Mouse (Mus musculus): ENCODE data around the gene Chn2.

Chn2 gene

GRCm38 (mm10) chr6:54038866-54039265 is 488 bp upstream of the Chn2 start:
- CTCF ChIA-PET: interaction anchor here in 1 of 4 experiments (0.9 kb wide), 1 partner anchor 126 kb away, joined by 4 read pairs; no protein-coding TSS in a partner anchor
- POLR2A ChIA-PET: interaction anchor here in 3 of 4 experiments (0.6 to 1.2 kb wide), 8 partner anchors 9 to 220 kb away, joined by 3 to 4 read pairs (median 3); no protein-coding TSS in a partner anchor

- ChIA-PET CTCF (interaction anchor here in 3 of 4 experiments (0.5 to 1.3 kb wide), 6 partner anchors 17 to 1480 kb away, joined by 3 to 6 read pairs (median 4); no protein-coding TSS in a partner anchor), POLR2A (interaction anchor here in 3 of 4 experiments (0.5 to 3.0 kb wide), 16 partner anchors 8 to 400 kb away, joined by 3 to 10 read pairs (median 3); no protein-coding TSS in a partner anchor)
Measured at GRCm38 (mm10) chr6:54039805-54040447, 572 bp downstream of the Chn2 start.

- ChIA-PET POLR2A (interaction anchor here in 3 of 4 experiments (0.5 to 3.0 kb wide), 10 partner anchors 11 to 401 kb away, joined by 3 to 10 read pairs (median 4); no protein-coding TSS in a partner anchor), CTCF (interaction anchor here in 3 of 4 experiments (0.5 to 1.3 kb wide), 6 partner anchors 17 to 1479 kb away, joined by 3 to 6 read pairs (median 4); no protein-coding TSS in a partner anchor)
Measured at GRCm38 (mm10) chr6:54040448-54040844, 1.1 kb downstream of the Chn2 start.

- ChIA-PET POLR2A (interaction anchor here in 2 of 4 experiments (0.6 to 3.0 kb wide), 5 partner anchors 10 to 176 kb away, joined by 3 to 10 read pairs (median 4); no protein-coding TSS in a partner anchor), CTCF (interaction anchor here in 1 of 4 experiments (1.8 kb wide), 1 partner anchor 123 kb away, joined by 4 read pairs; no protein-coding TSS in a partner anchor)
Measured at GRCm38 (mm10) chr6:54041386-54042043, 2.2 kb downstream of the Chn2 start.

GRCm38 (mm10) chr6:54042142-54042541 is 2.8 kb downstream of the Chn2 start:
- ChIA-PET POLR2A (interaction anchor here in 2 of 4 experiments (1.2 to 3.0 kb wide), 3 partner anchors 9 to 88 kb away, joined by 4 to 10 read pairs (median 6); no protein-coding TSS in a partner anchor), CTCF (interaction anchor here in 1 of 4 experiments (1.0 to 1.8 kb wide), 2 partner anchors 123 to 259 kb away, joined by 4 read pairs; no protein-coding TSS in a partner anchor)

- CTCF ChIA-PET: no interaction called here
- POLR2A ChIA-PET: interaction anchor here in 1 of 4 experiments (1.9 kb wide), 1 partner anchor 8 kb away, joined by 6 read pairs; no protein-coding TSS in a partner anchor
Measured at GRCm38 (mm10) chr6:54043536-54043935, 4.2 kb downstream of the Chn2 start.

GRCm38 (mm10) chr6:54045748-54046721 is 6.7 kb downstream of the Chn2 start:
- CTCF ChIA-PET: no interaction called here
- POLR2A ChIA-PET: interaction anchor here in 1 of 4 experiments (1.9 kb wide), 1 partner anchor 10 kb away, joined by 9 read pairs; no protein-coding TSS in a partner anchor

GRCm38 (mm10) chr6:54046884-54047747 is 7.8 kb downstream of the Chn2 start:
- ChIA-PET CTCF (interaction anchor here in 3 of 4 experiments (0.7 to 0.8 kb wide), 3 partner anchors 9 to 97 kb away, joined by 3 read pairs; no protein-coding TSS in a partner anchor), POLR2A (interaction anchor here in 2 of 4 experiments (1.2 to 1.9 kb wide), 4 partner anchors 8 to 50 kb away, joined by 3 to 9 read pairs (median 4); partner anchors contain the start of gene Chn2 (in 1 of the 2))

- ChIA-PET POLR2A (no interaction called here), CTCF (no interaction called here)
Measured at GRCm38 (mm10) chr6:54048768-54049167, 9.4 kb downstream of the Chn2 start.

GRCm38 (mm10) chr6:54051173-54051572 is 11.8 kb downstream of the Chn2 start:
- CTCF ChIA-PET: interaction anchor here in 1 of 4 experiments (1.2 kb wide), 1 partner anchor 256 kb away, joined by 4 read pairs; no protein-coding TSS in a partner anchor

GRCm38 (mm10) chr6:54052124-54052523 is 12.8 kb downstream of the Chn2 start:
- POLR2A ChIA-PET: interaction anchor here in 2 of 4 experiments (0.6 to 2.6 kb wide), 6 partner anchors 7 to 565 kb away, joined by 3 to 10 read pairs (median 3); partner anchors contain the start of gene Chn2 (in 1 of the 2)
- CTCF ChIA-PET: interaction anchor here in 1 of 4 experiments (0.8 kb wide), 1 partner anchor 24 kb away, joined by 3 read pairs; no protein-coding TSS in a partner anchor

More at GRCm38 (mm10) chr6:54051173-54051572, 11.8 kb downstream of the Chn2 start:
- POLR2A ChIA-PET: interaction anchor here in 3 of 4 experiments (0.5 to 2.6 kb wide), 7 partner anchors 8 to 59 kb away, joined by 3 to 10 read pairs (median 6); partner anchors contain the start of gene Chn2 (in 1 of the 3)

GRCm38 (mm10) chr6:54052666-54053065 is 13.3 kb downstream of the Chn2 start:
- ChIA-PET CTCF (interaction anchor here in 1 of 4 experiments (0.8 kb wide), 1 partner anchor 23 kb away, joined by 3 read pairs; no protein-coding TSS in a partner anchor), POLR2A (interaction anchor here in 2 of 4 experiments (0.6 to 2.6 kb wide), 3 partner anchors 11 to 66 kb away, joined by 3 to 10 read pairs (median 3); partner anchors contain the start of gene Chn2 (in 1 of the 2))

- ChIA-PET POLR2A (interaction anchor here in 1 of 4 experiments (2.6 kb wide), 1 partner anchor 13 kb away, joined by 10 read pairs; the partner anchor contains the start of gene Chn2), CTCF (no interaction called here)
Measured at GRCm38 (mm10) chr6:54053316-54053715, 14.0 kb downstream of the Chn2 start.

- CTCF ChIA-PET: interaction anchor here in 2 of 4 experiments (0.5 to 0.6 kb wide), 3 partner anchors 20 to 97 kb away, joined by 3 to 4 read pairs (median 4); no protein-coding TSS in a partner anchor
- POLR2A ChIA-PET: interaction anchor here in 1 of 4 experiments (2.6 kb wide), 1 partner anchor 8 kb away, joined by 9 read pairs; no protein-coding TSS in a partner anchor
Measured at GRCm38 (mm10) chr6:54055387-54055786, 16.0 kb downstream of the Chn2 start.

GRCm38 (mm10) chr6:54056548-54057532 is 17.5 kb downstream of the Chn2 start:
- POLR2A ChIA-PET: interaction anchor here in 2 of 4 experiments (1.1 to 2.6 kb wide), 3 partner anchors 10 to 50 kb away, joined by 3 to 9 read pairs (median 5); no protein-coding TSS in a partner anchor
- CTCF ChIA-PET: interaction anchor here in 3 of 4 experiments (0.6 to 1.4 kb wide), 10 partner anchors 9 to 1724 kb away, joined by 3 to 5 read pairs (median 3); no protein-coding TSS in a partner anchor
